ENCODE assay signal across 10 mouse cellular contexts in genomic region chr2:178422186-178422585, GRCm38 (mm10). TPM values are rescaled to one million over a fixed set of nuclear protein-coding genes. Genes with fewer than 3 reads are reported as not detected.
A peak's percentile ranks its signal among the peaks of the same experiment; 100 is the strongest.
DNase-seq lines count a peak whose midpoint lies in the region; ATAC-seq and TF ChIP-seq lines count a peak whose summit lies in the region.
"Had no signal": no experiment of that assay in that cellular context is flagged by ENCODE, and none has a peak within 500 bp of the region (broad histone marks: within the 10 kb centered on the region; RNA-seq: fewer than 3 reads in every experiment).

No protein-coding gene starts in this region.

- H3K36me3 ChIP-seq in hindbrain, embryonic 10.5 days, result no peaks in the 10 kb centered on the region
- H3K36me3 ChIP-seq in hindbrain, embryonic 16.5 days (ENCODE audit: control insufficient read depth, insufficient read depth, low read length), result 0 out of 2 replicates have a peak, but pooled peaks cover 3% of the 10 kb centered on the region
- H3K36me3 ChIP-seq in heart, embryonic 16.5 days (ENCODE audit: control insufficient read depth, insufficient read depth), result peaks cover 19% of the 10 kb centered on the region
- H3K36me3 ChIP-seq in stomach, postnatal 0 days (ENCODE audit: control insufficient read depth, insufficient read depth, low read length), result no peaks in the 10 kb centered on the region

- H3K27me3 ChIP-seq in hindbrain, embryonic 10.5 days (ENCODE audit: insufficient read depth, poor library complexity, severe bottlenecking), result 0 out of 2 replicates have a peak, but pooled peaks cover 3% of the 10 kb centered on the region
- no peaks in the 10 kb centered on the region for H3K27me3 ChIP-seq in hindbrain, embryonic 16.5 days (replicated peaks; ENCODE audit: control insufficient read depth, insufficient read depth, low read length)
- no peaks in the 10 kb centered on the region for H3K27me3 ChIP-seq in heart, embryonic 16.5 days (ENCODE audit: control insufficient read depth, insufficient read depth, low read length)
- no peaks in the 10 kb centered on the region for H3K27me3 ChIP-seq in stomach, postnatal 0 days (ENCODE audit: control insufficient read depth, insufficient read depth, low read length)

- TF ChIP-seq EP300 in stomach, postnatal 0 days (optimal IDR thresholded peaks at IDR 0.05), result no peak

- H3K4me2 ChIP-seq in hindbrain, embryonic 16.5 days (ENCODE audit: low read length), result no peak overlapping the region
- peak overlapping the region; percentile 33 for H3K4me2 ChIP-seq in heart, embryonic 16.5 days (ENCODE audit: low read depth, low read length)
- no peak overlapping the region for H3K4me2 ChIP-seq in stomach, postnatal 0 days (replicated peaks; ENCODE audit: low read depth)

- ATAC-seq in hindbrain, embryonic 16.5 days, result no peak
- ATAC-seq in heart, embryonic 16.5 days (replicated peaks; ENCODE audit: extremely low read depth, insufficient read depth, low FRiP score), result no peak; the same call in 1 of the 2 replicates
- ATAC-seq in stomach, postnatal 0 days (ENCODE audit: low FRiP score, low TSS enrichment), result no peak

- DNase-seq in hindbrain, embryonic 10.5 days (ENCODE audit: low spot score), result no peak
- DNase-seq in spleen, postnatal 4 days (ENCODE audit: low spot score in 2 of 2), result peak; percentile 4 to 17
- DNase-seq in spleen, adult 18-20 months, result no peak
- peak; percentile 4 for DNase-seq in stomach, postnatal 0 days (ENCODE audit: low spot score)
- no peak for DNase-seq in left cerebral cortex, adult 18-20 months (ENCODE audit: low spot score in 2 of 2)
- DNase-seq in adrenal gland, postnatal 10 days, result no peak
- DNase-seq: lung, postnatal 36 days had no signal

- peaks cover 19% of the 10 kb centered on the region for H3K4me1 ChIP-seq in hindbrain, embryonic 10.5 days (replicated peaks)
- no peaks in the 10 kb centered on the region for H3K4me1 ChIP-seq in hindbrain, embryonic 16.5 days (ENCODE audit: control insufficient read depth, insufficient read depth, low read depth, low read length)
- H3K4me1 ChIP-seq in heart, embryonic 16.5 days (ENCODE audit: control insufficient read depth, insufficient read depth, low read length), result peaks cover 23% of the 10 kb centered on the region
- H3K4me1 ChIP-seq in stomach, postnatal 0 days (replicated peaks; ENCODE audit: control insufficient read depth, insufficient read depth), result no peaks in the 10 kb centered on the region

- H3K9ac ChIP-seq in hindbrain, embryonic 16.5 days (ENCODE audit: low read depth, low read length), result no peak overlapping the region
- H3K9ac ChIP-seq in heart, embryonic 16.5 days (ENCODE audit: low read length), result peak overlapping the region; percentile 18; the same call in 1 of the 2 replicates
- no peak overlapping the region for H3K9ac ChIP-seq in stomach, postnatal 0 days (ENCODE audit: low read length)

- no peak for TF ChIP-seq CTCF in stomach, postnatal 0 days (IDR thresholded peaks at IDR 0.05; ENCODE audit: low read depth)

- H3K9me3 ChIP-seq in hindbrain, embryonic 10.5 days, result no peaks in the 10 kb centered on the region
- no peaks in the 10 kb centered on the region for H3K9me3 ChIP-seq in hindbrain, embryonic 16.5 days (ENCODE audit: control insufficient read depth, low read length)
- H3K9me3 ChIP-seq in heart, embryonic 16.5 days (replicated peaks; ENCODE audit: control insufficient read depth, low read length), result peaks cover 7% of the 10 kb centered on the region
- H3K9me3 ChIP-seq in stomach, postnatal 0 days (ENCODE audit: control insufficient read depth, low read length), result no peaks in the 10 kb centered on the region

- no peak overlapping the region for H3K4me3 ChIP-seq in hindbrain, embryonic 10.5 days
- H3K4me3 ChIP-seq in hindbrain, embryonic 16.5 days (ENCODE audit: low read length), result no peak overlapping the region
- no peak overlapping the region for H3K4me3 ChIP-seq in heart, embryonic 16.5 days (ENCODE audit: low read length)
- H3K4me3 ChIP-seq in stomach, postnatal 0 days (ENCODE audit: low read depth, low read length), result no peak overlapping the region

- WGBS in hindbrain, embryonic 10.5 days, result 46% methylated on average over 3 of the region's 3 CpGs
- WGBS in hindbrain, embryonic 16.5 days, result 57% methylated on average over 2 of the region's 3 CpGs
- WGBS in heart, embryonic 16.5 days, result 18% methylated on average over 2 of the region's 3 CpGs
- 50% methylated on average over 2 of the region's 3 CpGs for WGBS in stomach, postnatal 0 days

- peak overlapping the region; percentile 50; the same call in 1 of the 2 replicates for H3K27ac ChIP-seq in hindbrain, embryonic 10.5 days
- no peak overlapping the region for H3K27ac ChIP-seq in hindbrain, embryonic 16.5 days (ENCODE audit: low read depth, low read length)
- H3K27ac ChIP-seq in heart, embryonic 16.5 days (ENCODE audit: low read length), result peak overlapping the region; percentile 80
- no peak overlapping the region for H3K27ac ChIP-seq in stomach, postnatal 0 days (replicated peaks)

RNA-seq across cellular contexts. Expression of gene Fam217b, which starts 7.9 kb away (rescaled TPM):
- 2.0 and 2.3 TPM in 2 replicates for polyA plus RNA-seq in hindbrain, embryonic 10.5 days (2016; fragmentation: Nextera tagmentation; extraction: Ambion mirVana)
- polyA plus RNA-seq in hindbrain, embryonic 16.5 days (2015; fragmentation: Nextera tagmentation; extraction: Ambion mirVana), result 16.2 and 20.2 TPM in 2 replicates
- polyA plus RNA-seq in heart, embryonic 16.5 days (2015; fragmentation: Nextera tagmentation; extraction: Ambion mirVana), result 6.6 and 6.8 TPM in 2 replicates
- 2.9 and 3.6 TPM in 2 replicates for polyA plus RNA-seq in stomach, postnatal 0 days (2015; fragmentation: Nextera tagmentation; extraction: Ambion mirVana)
- 10 to 100 TPM; 62.9 to 66.0 TPM for total RNA-seq in left cerebral cortex, adult 18-20 months (2021)
- 1 to 10 TPM; 7.8 to 8.8 TPM for total RNA-seq in adrenal gland, postnatal 10 days (2021)

RNA-seq across cellular contexts. Expression of gene Ppp1r3d, which starts 7.9 kb away (rescaled TPM):
- polyA plus RNA-seq in hindbrain, embryonic 10.5 days (2016; fragmentation: Nextera tagmentation; extraction: Ambion mirVana), result 0.92 and 1.3 TPM in 2 replicates
- polyA plus RNA-seq in hindbrain, embryonic 16.5 days (2015; fragmentation: Nextera tagmentation; extraction: Ambion mirVana), result 5.5 and 5.9 TPM in 2 replicates
- 21.0 and 22.9 TPM in 2 replicates for polyA plus RNA-seq in heart, embryonic 16.5 days (2015; fragmentation: Nextera tagmentation; extraction: Ambion mirVana)
- polyA plus RNA-seq in stomach, postnatal 0 days (2015; fragmentation: Nextera tagmentation; extraction: Ambion mirVana), result 2.8 and 3.3 TPM in 2 replicates
- total RNA-seq in left cerebral cortex, adult 18-20 months (2021), result 1 to 10 TPM; 8.1 to 8.2 TPM
- total RNA-seq in adrenal gland, postnatal 10 days (2021), result 10 to 100 TPM; 12.9 to 14.3 TPM

RNA-seq across cellular contexts. Expression of gene Cdh26, which starts 8.1 kb away (rescaled TPM):
- polyA plus RNA-seq in hindbrain, embryonic 10.5 days (2016; fragmentation: Nextera tagmentation; extraction: Ambion mirVana), result 0.10 and 0.63 TPM in 2 replicates
- polyA plus RNA-seq in hindbrain, embryonic 16.5 days (2015; fragmentation: Nextera tagmentation; extraction: Ambion mirVana), result 0.24 and 0.25 TPM in 2 replicates
- polyA plus RNA-seq in heart, embryonic 16.5 days (2015; fragmentation: Nextera tagmentation; extraction: Ambion mirVana), result 0.15 and 0.18 TPM in 2 replicates
- polyA plus RNA-seq in stomach, postnatal 0 days (2015; fragmentation: Nextera tagmentation; extraction: Ambion mirVana), result 0.38 and 0.39 TPM in 2 replicates
- not detected for total RNA-seq in left cerebral cortex, adult 18-20 months (2021)
- total RNA-seq in adrenal gland, postnatal 10 days (2021), result under 1 TPM in 1 of 2 experiments, not detected in 1; 0.12 TPM
- total RNA-seq: common myeloid progenitor, adult 5-6 weeks had no signal

RNA-seq across cellular contexts. Expression of gene Sycp2, which starts 14.7 kb away (rescaled TPM):
- polyA plus RNA-seq in hindbrain, embryonic 10.5 days (2016; fragmentation: Nextera tagmentation; extraction: Ambion mirVana), result 0.10 and 0.12 TPM in 2 replicates
- 0.30 and 0.40 TPM in 2 replicates for polyA plus RNA-seq in hindbrain, embryonic 16.5 days (2015; fragmentation: Nextera tagmentation; extraction: Ambion mirVana)
- 0.12 and 0.20 TPM in 2 replicates for polyA plus RNA-seq in heart, embryonic 16.5 days (2015; fragmentation: Nextera tagmentation; extraction: Ambion mirVana)
- 0.02 TPM in 1 of 2 replicates, not detected in the other for polyA plus RNA-seq in stomach, postnatal 0 days (2015; fragmentation: Nextera tagmentation; extraction: Ambion mirVana)
- 1 to 10 TPM; 1.3 to 2.4 TPM for total RNA-seq in left cerebral cortex, adult 18-20 months (2021)
- total RNA-seq in adrenal gland, postnatal 10 days (2021), result under 1 TPM; 0.39 TPM
- total RNA-seq: common myeloid progenitor, adult 5-6 weeks had no signal

Comparison
In these comparisons a context has a peak if more than half of its experiments do, and no peak if none do; other contexts are left out.
1. DNase-seq: peak in spleen, postnatal 4 days (2 of 2) and stomach, postnatal 0 days (single experiment); none in hindbrain, embryonic 10.5 days (single experiment), spleen, adult 18-20 months (0 of 2), left cerebral cortex, adult 18-20 months (0 of 2) and adrenal gland, postnatal 10 days (single experiment).
2. H3K27ac ChIP-seq: peak in hindbrain, embryonic 10.5 days (single experiment) and heart, embryonic 16.5 days (single experiment); none in hindbrain, embryonic 16.5 days (single experiment) and stomach, postnatal 0 days (single experiment).